Mouse (Mus musculus) layer of hippocampus, adult 8-10 months (tissue): ENCODE results near the gene Sh3gl2. TPM values are rescaled to one million over a fixed set of nuclear protein-coding genes. Genes with fewer than 3 reads are reported as not detected.
A peak's percentile ranks its signal among the peaks of the same experiment; 100 is the strongest.

Experiments
- DNase-seq, 2 experiments: peaks; one replicate each; pipeline ENCODE4 v3.0.0; 2022; ENCODE audit warnings: low spot score in 2 of 2
- total RNA-seq, 4 experiments: library from RNA; stranded (reverse); gene quantifications; 2 replicates each; pipeline ENCODE4 v1.2.4; 2022

The Sh3gl2 gene
- total RNA-seq, result 100 to 1,000 TPM; 256 to 290 (median 273) TPM

- DNase-seq, result peak; percentile 59 to 67
Measured at GRCm38 (mm10) chr4:85205071-85205635, at the start of gene Sh3gl2. Gene Sh3gl2 (plus strand): TSS chr4:85205126.

- no peak for DNase-seq
Measured at GRCm38 (mm10) chr4:85161156-85161555, 43.8 kb upstream of the Sh3gl2 start.

GRCm38 (mm10) chr4:85162468-85163312 is 42.2 kb upstream of the Sh3gl2 start:
- DNase-seq, result peak; percentile 28 to 59

DNA sequence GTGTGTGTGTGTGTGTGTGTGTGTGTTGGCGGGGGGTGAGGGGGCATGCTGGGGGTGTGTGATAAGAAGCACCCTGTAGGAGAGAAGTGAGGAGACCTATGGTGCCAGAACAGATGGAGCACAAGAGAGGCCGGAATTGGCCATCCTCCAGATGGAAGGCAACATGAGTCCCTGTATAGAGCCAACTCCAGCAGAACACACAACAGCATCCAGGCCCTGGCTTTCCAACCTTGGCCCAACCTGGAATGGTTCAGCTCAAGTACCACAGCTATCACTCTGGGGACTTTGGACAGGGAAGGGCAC is 41.7 kb upstream of the Sh3gl2 start:
- DNase-seq, result no peak

GRCm38 (mm10) chr4:85168001-85168400 is 36.9 kb upstream of the Sh3gl2 start:
- DNase-seq, result no peak

- DNase-seq, result peak; percentile 26 to 40
Measured at GRCm38 (mm10) chr4:85175466-85175865, 29.5 kb upstream of the Sh3gl2 start.

DNA sequence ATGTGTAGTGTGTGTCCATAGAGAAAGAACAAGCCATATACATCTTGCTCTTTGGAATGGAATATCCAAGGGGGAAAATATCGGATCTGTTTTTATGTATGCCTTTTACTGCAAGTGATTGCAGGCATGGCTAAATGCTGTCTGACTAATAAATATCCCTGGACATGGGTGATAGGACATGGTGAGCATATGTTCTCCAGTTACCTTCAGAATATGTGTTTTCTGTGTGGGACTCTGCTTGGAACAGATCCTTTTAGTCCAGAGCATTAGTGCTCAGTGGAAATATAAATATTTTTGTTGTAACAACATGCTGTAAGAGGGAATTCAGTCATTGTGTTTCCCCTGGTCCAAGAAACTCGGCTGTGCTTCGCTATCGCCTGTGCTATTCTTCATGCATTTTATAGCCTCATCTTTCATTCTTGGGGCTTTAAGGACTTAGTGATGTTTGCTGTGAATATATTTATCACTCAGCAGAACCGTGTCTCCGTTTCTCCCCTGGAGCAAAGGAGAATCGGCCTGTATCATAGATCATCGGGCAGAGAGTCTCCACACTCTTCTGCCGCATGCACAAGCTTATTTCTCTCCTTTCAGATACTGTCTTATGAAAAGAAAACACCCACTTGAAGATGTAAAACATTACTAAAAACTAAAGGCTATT is 26.4 kb upstream of the Sh3gl2 start:
- no peak for DNase-seq

DNA sequence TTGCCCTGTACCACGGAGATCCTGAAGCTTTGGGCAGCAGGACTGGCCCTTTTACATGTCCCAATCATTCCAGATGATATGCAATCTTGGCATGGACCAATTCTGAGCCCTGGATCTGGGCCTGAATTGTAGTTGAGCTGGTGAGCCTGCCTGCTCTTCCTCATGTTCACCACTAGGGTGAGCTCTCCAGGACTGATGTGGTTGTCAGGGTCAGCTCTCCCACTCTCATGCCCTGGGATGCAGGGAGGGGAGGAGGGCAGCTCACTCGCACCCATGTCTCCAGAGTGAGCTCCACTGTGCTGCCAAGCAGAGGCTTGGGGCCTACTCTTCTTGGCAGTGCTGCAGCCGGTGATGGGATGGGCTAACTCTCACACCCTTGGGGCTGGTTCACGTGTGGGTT is 18.9 kb upstream of the Sh3gl2 start:
- DNase-seq, result no peak

DNA sequence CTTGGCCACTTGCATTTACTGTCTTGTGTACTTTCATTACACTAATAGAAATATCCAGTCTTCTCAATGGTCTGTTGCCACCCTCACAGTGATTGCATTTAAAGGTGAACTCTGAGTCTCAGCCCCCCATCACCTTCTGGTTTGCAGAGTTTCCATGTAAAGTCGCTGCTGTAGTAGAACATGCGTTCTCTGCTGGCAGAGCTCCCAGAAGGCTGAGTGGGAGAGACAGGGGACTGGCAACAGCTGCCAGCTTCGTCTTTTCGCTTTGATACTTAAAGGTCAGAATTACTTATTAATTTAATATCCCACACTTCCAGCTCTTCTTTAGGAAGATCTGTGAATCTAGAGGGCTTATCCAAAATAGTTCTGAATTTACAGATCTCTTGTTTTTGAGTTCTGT is 8.7 kb upstream of the Sh3gl2 start:
- DNase-seq, result peak in 1 of 2 experiments; percentile 61

- DNase-seq, result no peak
Measured at GRCm38 (mm10) chr4:85198431-85198830, 6.5 kb upstream of the Sh3gl2 start.

DNA sequence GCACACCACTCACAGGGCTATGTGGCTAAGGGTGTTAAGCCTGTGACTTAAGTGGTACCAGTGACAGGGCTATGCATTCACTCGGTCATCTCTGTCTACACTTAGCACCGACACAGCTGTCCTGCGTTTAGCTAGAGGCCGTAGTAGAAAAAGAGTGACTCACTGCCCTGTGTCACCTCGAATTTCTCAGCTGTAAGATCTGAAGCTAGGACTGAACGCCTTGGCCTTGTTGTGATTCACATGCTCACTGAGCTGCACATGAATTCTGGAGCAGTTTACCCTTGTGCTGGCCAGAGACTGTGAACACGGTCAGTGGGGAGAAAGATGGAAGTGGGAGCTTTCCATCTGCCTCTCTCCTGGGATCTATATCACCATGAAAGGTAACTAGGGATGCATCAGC is 2.3 kb upstream of the Sh3gl2 start:
- no peak for DNase-seq

DNA sequence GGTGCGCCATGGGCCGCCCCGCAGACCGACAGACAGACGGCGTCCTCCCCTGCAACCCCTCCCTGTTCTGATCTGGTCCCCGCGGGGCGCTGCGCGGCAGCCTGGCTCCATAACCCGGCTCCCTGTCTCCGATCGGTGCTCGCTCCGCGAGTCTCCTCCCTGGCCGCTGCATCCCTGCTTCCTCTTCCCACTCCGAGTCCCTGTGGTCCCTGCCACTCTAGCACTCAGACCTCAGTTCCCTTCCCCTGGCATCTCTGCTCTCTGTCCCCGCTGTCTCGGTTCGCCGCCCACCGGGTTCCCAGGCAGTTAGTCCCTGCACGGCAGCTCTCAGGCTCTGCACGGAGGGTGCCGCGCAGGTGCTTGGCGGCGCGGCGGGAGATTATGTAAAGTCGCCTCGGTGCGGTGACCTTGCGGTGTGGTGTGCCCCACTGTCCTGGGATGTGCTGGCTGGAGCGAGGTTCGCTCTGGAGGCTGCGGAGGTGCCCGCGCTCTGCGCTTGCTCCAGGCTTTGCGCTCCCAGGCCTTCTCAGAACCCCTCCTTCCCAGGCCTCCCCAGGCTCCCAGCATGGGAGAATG is 798 bp downstream of the Sh3gl2 start:
- peak in 1 of 2 experiments; percentile 36 for DNase-seq

GRCm38 (mm10) chr4:85206675-85207400 is 1.9 kb downstream of the Sh3gl2 start:
- no peak for DNase-seq

DNA sequence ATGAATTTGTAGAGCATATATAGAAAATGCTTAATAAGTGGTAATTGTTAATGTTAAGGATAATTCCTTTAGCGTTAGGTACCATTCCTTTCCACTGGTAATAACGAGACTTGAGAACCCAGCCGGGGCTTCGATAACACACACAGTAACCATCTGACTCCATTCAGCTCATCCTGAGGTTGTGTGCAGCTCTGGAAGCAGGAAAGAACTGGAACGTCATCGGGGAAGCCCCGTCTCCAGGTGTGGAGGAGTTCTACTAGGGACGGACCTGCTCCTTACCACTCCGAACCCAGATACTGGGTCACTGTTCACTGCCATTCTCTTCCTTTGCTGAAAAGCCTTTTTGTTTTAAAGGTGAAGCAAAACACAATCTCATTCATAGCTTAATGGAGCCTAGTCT is 2.6 kb downstream of the Sh3gl2 start:
- DNase-seq, result no peak

DNA sequence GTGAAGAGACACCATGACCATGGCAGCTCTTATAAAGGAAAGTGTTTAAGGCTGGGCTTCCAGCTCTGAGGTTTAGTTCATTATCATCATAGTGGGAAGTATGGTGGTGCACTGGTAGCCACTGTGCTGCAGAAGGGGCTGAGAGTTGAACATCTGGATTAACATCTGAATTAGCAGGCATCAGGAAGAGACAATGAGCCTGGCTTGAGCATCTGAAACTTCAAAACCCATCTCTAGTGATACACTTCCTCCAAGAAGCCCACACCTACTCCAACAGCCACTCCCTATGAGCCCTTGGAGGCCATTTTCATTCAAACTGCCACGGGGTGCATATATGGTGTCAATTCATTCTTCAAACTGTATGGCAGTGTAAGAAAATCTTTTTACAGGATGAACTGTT is 3.6 kb downstream of the Sh3gl2 start:
- no peak for DNase-seq

DNA sequence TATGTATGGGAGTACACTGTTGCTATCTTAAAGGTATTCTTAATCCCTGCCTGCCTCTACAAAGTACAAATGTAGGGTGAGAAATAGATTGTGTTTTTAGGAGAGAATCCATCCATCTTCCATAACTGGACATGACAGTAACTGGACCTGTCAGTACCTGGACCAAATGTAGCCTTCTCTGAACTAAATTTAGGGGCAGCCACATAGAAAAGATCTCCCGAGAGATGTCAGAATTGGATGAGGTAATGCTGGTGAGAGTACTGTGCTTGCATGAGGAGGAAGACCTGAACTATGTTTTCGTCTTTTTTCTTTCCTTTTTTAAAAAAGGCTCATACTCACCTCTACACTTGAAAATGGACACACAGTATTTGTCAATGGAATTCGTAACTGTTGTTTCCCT is 6.0 kb downstream of the Sh3gl2 start:
- no peak for DNase-seq

- no peak for DNase-seq
Measured at GRCm38 (mm10) chr4:85217003-85217402, 12.1 kb downstream of the Sh3gl2 start.

GRCm38 (mm10) chr4:85222716-85223115 is 17.8 kb downstream of the Sh3gl2 start:
- DNase-seq, result no peak

DNA sequence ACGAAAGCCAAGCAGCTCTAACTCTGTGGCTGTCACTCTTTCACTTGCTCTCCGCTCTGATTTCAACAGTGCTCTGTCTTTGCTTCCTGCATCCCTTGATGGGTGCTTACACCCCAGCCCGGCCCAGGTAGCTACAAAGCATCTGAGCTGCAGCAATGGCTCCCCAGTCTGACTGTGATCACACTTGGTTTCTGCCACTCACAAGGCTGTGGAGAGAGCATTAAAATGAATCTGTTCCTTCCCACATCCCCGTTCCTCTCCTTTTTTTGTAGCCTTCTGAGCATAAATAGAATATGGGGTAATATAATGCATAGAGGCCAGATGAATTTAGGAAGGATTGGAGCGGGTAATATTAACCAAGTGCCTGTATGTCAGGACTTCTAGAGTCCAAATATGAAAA is 21.8 kb downstream of the Sh3gl2 start:
- no peak for DNase-seq

DNA sequence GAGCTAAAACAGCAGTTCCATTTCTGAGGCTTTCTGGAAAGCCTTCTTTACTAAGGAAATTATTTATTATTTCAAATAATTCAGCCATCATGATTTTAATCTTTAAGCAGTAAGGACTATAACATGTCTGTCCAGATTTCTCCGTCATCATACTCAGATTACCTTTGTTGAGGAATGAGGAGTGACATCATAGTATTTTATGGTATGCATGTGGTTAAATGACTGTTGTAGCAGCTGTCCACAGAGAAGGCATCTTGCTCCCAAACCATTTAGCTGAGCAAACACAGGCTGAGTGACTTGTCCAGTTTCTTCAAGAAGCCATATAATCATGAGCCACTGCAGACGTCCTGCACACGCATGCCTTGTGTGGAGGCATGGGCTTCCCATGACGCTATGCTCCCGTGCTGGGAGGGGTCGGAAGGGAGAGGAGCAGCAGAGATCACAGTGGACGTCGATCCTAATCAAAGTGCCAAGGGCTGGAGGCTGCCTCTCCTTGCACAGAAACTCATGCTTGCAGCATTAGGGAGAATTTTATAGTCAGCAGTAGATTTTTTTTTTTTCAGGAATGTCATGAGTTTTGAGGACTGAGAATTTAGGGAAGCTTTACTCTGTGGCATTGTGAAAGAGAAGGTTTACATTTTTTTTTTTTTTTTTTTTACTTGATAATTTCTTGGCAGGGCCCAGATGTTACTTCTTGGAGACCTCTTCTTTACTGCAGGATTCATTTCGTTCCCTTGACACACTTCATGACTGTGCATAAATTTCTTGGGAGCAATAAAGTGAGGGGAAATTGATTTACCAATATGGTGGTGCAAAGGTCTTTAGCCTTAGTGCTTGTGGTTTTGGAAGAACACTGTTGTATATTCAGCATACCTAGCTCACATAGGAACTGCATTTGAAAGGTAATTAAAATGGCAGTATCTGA is 23.0 kb downstream of the Sh3gl2 start:
- DNase-seq, result no peak

DNA sequence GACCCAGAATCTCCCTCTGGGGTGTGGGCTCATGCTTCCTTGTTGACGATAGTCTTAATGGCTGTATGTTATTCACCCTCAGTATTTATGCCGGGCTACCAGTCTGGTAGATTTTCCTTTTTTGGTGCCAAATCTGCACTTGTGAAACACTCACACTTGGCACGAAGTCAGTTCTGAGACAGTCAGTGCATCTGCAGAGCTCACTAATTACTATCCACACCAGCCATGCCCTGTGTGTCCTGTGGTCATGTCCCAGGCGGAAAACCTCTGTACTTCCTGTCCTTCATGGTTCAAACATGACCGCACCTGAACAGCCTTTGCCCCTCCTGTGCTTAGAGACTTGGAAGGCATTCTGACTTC is 23.6 kb downstream of the Sh3gl2 start:
- DNase-seq, result no peak
